Mouse (Mus musculus): ENCODE measurements around the gene Tnip2. TPM values are rescaled to one million over a fixed set of nuclear protein-coding genes. Genes with fewer than 3 reads are reported as not detected.
A peak's percentile ranks its signal among the peaks of the same experiment; 100 is the strongest.

Tnip2 gene
- 4.3 and 5.1 TPM in 2 replicates for polyA plus RNA-seq (2014; fragmentation: Nextera tagmentation; extraction: Ambion mirVana)

- WGBS, result under 1% methylated on average over 64 of the region's 64 CpGs
- H3K27ac ChIP-seq (ENCODE audit: low read depth, low read length), result no peak within 1 kb of the TSS
Measured at GRCm38 (mm10) chr5:34513466-34514217, at the start of gene Tnip2. Gene Tnip2, minus strand, starts transcription at chr5:34513991.

GRCm38 (mm10) chr5:34551821-34552220, 38.0 kb upstream of the Tnip2 start:
- Histone ChIP-seq H3K9ac (ENCODE audit: low read length) (no peak overlapping the region), H3K4me2 (ENCODE audit: low read depth) (no peak overlapping the region), H3K36me3 (ENCODE audit: control insufficient read depth, insufficient read depth, low read length) (peaks cover 14% of the 10 kb centered on the region), H3K27ac (ENCODE audit: low read depth, low read length) (no peak overlapping the region), H3K4me3 (ENCODE audit: low read depth, low read length) (no peak overlapping the region), H3K9me3 (ENCODE audit: control insufficient read depth, low read length) (no peaks in the 10 kb centered on the region), H3K27me3 (ENCODE audit: control insufficient read depth, insufficient read depth, low read length) (no peaks in the 10 kb centered on the region), H3K4me1 (ENCODE audit: control insufficient read depth, insufficient read depth, low read length) (peaks cover 8% of the 10 kb centered on the region)
- WGBS, result 93% methylated on average over 4 of the region's 4 CpGs
- ATAC-seq (ENCODE audit: insufficient read depth, low FRiP score, low TSS enrichment), result no peak
- DNase-seq (ENCODE audit: low spot score), result no peak

More at GRCm38 (mm10) chr5:34513466-34514217, at the start of gene Tnip2:
- peak; percentile 94 for DNase-seq (ENCODE audit: low spot score)
- Histone ChIP-seq H3K9me3 (ENCODE audit: control insufficient read depth, low read length) (no peaks in the 10 kb centered on the region), H3K4me1 (ENCODE audit: control insufficient read depth, insufficient read depth, low read length) (no peaks in the 10 kb centered on the region), H3K9ac (ENCODE audit: low read length) (peak within 1 kb of the TSS; percentile 69), H3K27me3 (ENCODE audit: control insufficient read depth, insufficient read depth, low read length) (peaks cover 9% of the 10 kb centered on the region), H3K4me3 (ENCODE audit: low read depth, low read length) (peak within 1 kb of the TSS; percentile 61), H3K36me3 (ENCODE audit: control insufficient read depth, insufficient read depth, low read length) (no peaks in the 10 kb centered on the region), H3K4me2 (ENCODE audit: low read depth) (peak within 1 kb of the TSS; percentile 97)
- ATAC-seq (ENCODE audit: insufficient read depth, low FRiP score, low TSS enrichment), result peak; percentile 91

- peak overlapping the region; percentile 78 for H3K4me2 ChIP-seq (ENCODE audit: low read depth)
- no peaks in the 10 kb centered on the region for H3K9me3 ChIP-seq (ENCODE audit: control insufficient read depth, low read length)
- no peak for ATAC-seq (ENCODE audit: insufficient read depth, low FRiP score, low TSS enrichment)
- H3K27ac ChIP-seq (ENCODE audit: low read depth, low read length), result no peak overlapping the region
- no peaks in the 10 kb centered on the region for H3K27me3 ChIP-seq (ENCODE audit: control insufficient read depth, insufficient read depth, low read length)
- peaks cover 8% of the 10 kb centered on the region for H3K4me1 ChIP-seq (ENCODE audit: control insufficient read depth, insufficient read depth, low read length)
- peaks cover 5% of the 10 kb centered on the region; the same call in 1 of the 2 replicates for H3K36me3 ChIP-seq (ENCODE audit: control insufficient read depth, insufficient read depth, low read length)
- DNase-seq (ENCODE audit: low spot score), result peak; percentile 26
- WGBS, result 30% methylated on average over 6 of the region's 6 CpGs
- H3K4me3 ChIP-seq (ENCODE audit: low read depth, low read length), result peak overlapping the region; percentile 84
- H3K9ac ChIP-seq (ENCODE audit: low read length), result peak overlapping the region; percentile 97
Measured at GRCm38 (mm10) chr5:34550251-34550650, 36.5 kb upstream of the Tnip2 start.

- ATAC-seq (ENCODE audit: insufficient read depth, low FRiP score, low TSS enrichment) (peak; percentile 84), DNase-seq (ENCODE audit: low spot score) (peak; percentile 78)
- 0% methylated on average over 48 of the region's 49 CpGs for WGBS
- peaks cover 8% of the 10 kb centered on the region for H3K4me1 ChIP-seq (ENCODE audit: control insufficient read depth, insufficient read depth, low read length)
- no peaks in the 10 kb centered on the region for H3K9me3 ChIP-seq (ENCODE audit: control insufficient read depth, low read length)
- H3K4me2 ChIP-seq (ENCODE audit: low read depth), result peak overlapping the region; percentile 78
- H3K36me3 ChIP-seq (ENCODE audit: control insufficient read depth, insufficient read depth, low read length), result peaks cover 5% of the 10 kb centered on the region; the same call in 1 of the 2 replicates
- H3K27ac ChIP-seq (ENCODE audit: low read depth, low read length), result 0 out of 2 replicates have a peak overlapping the region, but pooled peaks have one; percentile 34
- H3K27me3 ChIP-seq (ENCODE audit: control insufficient read depth, insufficient read depth, low read length), result no peaks in the 10 kb centered on the region
- peak overlapping the region; percentile 97 for H3K9ac ChIP-seq (ENCODE audit: low read length)
- peak overlapping the region; percentile 84 for H3K4me3 ChIP-seq (ENCODE audit: low read depth, low read length)
Measured at GRCm38 (mm10) chr5:34549483-34550221, 35.9 kb upstream of the Tnip2 start.

- Histone ChIP-seq H3K27me3 (ENCODE audit: control insufficient read depth, insufficient read depth, low read length) (no peaks in the 10 kb centered on the region), H3K4me2 (ENCODE audit: low read depth) (peak overlapping the region; percentile 78), H3K9me3 (ENCODE audit: control insufficient read depth, low read length) (no peaks in the 10 kb centered on the region), H3K36me3 (ENCODE audit: control insufficient read depth, insufficient read depth, low read length) (peaks cover 5% of the 10 kb centered on the region; the same call in 1 of the 2 replicates), H3K4me3 (ENCODE audit: low read depth, low read length) (peak overlapping the region; percentile 84), H3K4me1 (ENCODE audit: control insufficient read depth, insufficient read depth, low read length) (peaks cover 8% of the 10 kb centered on the region), H3K9ac (ENCODE audit: low read length) (peak overlapping the region; percentile 97), H3K27ac (ENCODE audit: low read depth, low read length) (no peak overlapping the region)
- ATAC-seq (ENCODE audit: insufficient read depth, low FRiP score, low TSS enrichment) (peak; percentile 5; the same call in 1 of the 2 replicates), DNase-seq (ENCODE audit: low spot score) (no peak)
- 23% methylated on average over 8 of the region's 8 CpGs for WGBS
Measured at GRCm38 (mm10) chr5:34549135-34549482, 35.3 kb upstream of the Tnip2 start.

GRCm38 (mm10) chr5:34547410-34547809, 33.6 kb upstream of the Tnip2 start:
- Histone ChIP-seq H3K27ac (ENCODE audit: low read depth, low read length) (no peak overlapping the region), H3K9ac (ENCODE audit: low read length) (no peak overlapping the region)
- DNase-seq (ENCODE audit: low spot score), result peak; percentile 24

GRCm38 (mm10) chr5:34543114-34543513, 29.3 kb upstream of the Tnip2 start:
- H3K9me3 ChIP-seq (ENCODE audit: control insufficient read depth, low read length), result no peaks in the 10 kb centered on the region
- H3K27ac ChIP-seq (ENCODE audit: low read depth, low read length), result no peak overlapping the region
- 58% methylated on average over 4 of the region's 4 CpGs for WGBS
- ATAC-seq (ENCODE audit: insufficient read depth, low FRiP score, low TSS enrichment) (no peak), DNase-seq (ENCODE audit: low spot score) (no peak)
- no peak overlapping the region for H3K4me2 ChIP-seq (ENCODE audit: low read depth)
- H3K4me3 ChIP-seq (ENCODE audit: low read depth, low read length), result no peak overlapping the region
- no peaks in the 10 kb centered on the region for H3K27me3 ChIP-seq (ENCODE audit: control insufficient read depth, insufficient read depth, low read length)
- H3K4me1 ChIP-seq (ENCODE audit: control insufficient read depth, insufficient read depth, low read length), result no peaks in the 10 kb centered on the region
- H3K9ac ChIP-seq (ENCODE audit: low read length), result no peak overlapping the region
- no peaks in the 10 kb centered on the region for H3K36me3 ChIP-seq (ENCODE audit: control insufficient read depth, insufficient read depth, low read length)

More at GRCm38 (mm10) chr5:34547410-34547809, 33.6 kb upstream of the Tnip2 start:
- H3K4me1 ChIP-seq (ENCODE audit: control insufficient read depth, insufficient read depth, low read length), result peaks cover 8% of the 10 kb centered on the region
- ATAC-seq (ENCODE audit: insufficient read depth, low FRiP score, low TSS enrichment), result no peak
- peaks cover 2% of the 10 kb centered on the region; the same call in 1 of the 2 replicates for H3K36me3 ChIP-seq (ENCODE audit: control insufficient read depth, insufficient read depth, low read length)
- no peak overlapping the region for H3K4me3 ChIP-seq (ENCODE audit: low read depth, low read length)
- no peaks in the 10 kb centered on the region for H3K9me3 ChIP-seq (ENCODE audit: control insufficient read depth, low read length)
- H3K27me3 ChIP-seq (ENCODE audit: control insufficient read depth, insufficient read depth, low read length), result no peaks in the 10 kb centered on the region
- no peak overlapping the region for H3K4me2 ChIP-seq (ENCODE audit: low read depth)

GRCm38 (mm10) chr5:34542166-34542565, 28.4 kb upstream of the Tnip2 start:
- no peaks in the 10 kb centered on the region for H3K4me1 ChIP-seq (ENCODE audit: control insufficient read depth, insufficient read depth, low read length)
- H3K4me2 ChIP-seq (ENCODE audit: low read depth), result no peak overlapping the region
- H3K27ac ChIP-seq (ENCODE audit: low read depth, low read length), result no peak overlapping the region
- no peak overlapping the region for H3K4me3 ChIP-seq (ENCODE audit: low read depth, low read length)
- WGBS, result 81% methylated on average over 1 of the region's 1 CpGs
- DNase-seq (ENCODE audit: low spot score) (no peak), ATAC-seq (ENCODE audit: insufficient read depth, low FRiP score, low TSS enrichment) (no peak)
- no peaks in the 10 kb centered on the region for H3K9me3 ChIP-seq (ENCODE audit: control insufficient read depth, low read length)
- H3K36me3 ChIP-seq (ENCODE audit: control insufficient read depth, insufficient read depth, low read length), result no peaks in the 10 kb centered on the region
- no peak overlapping the region for H3K9ac ChIP-seq (ENCODE audit: low read length)
- no peaks in the 10 kb centered on the region for H3K27me3 ChIP-seq (ENCODE audit: control insufficient read depth, insufficient read depth, low read length)
